Mouse (Mus musculus): Measurements from ENCODE around the gene Gm10570. TPM values are rescaled to one million over a fixed set of nuclear protein-coding genes. Genes with fewer than 3 reads are reported as not detected.
A peak's percentile ranks its signal among the peaks of the same experiment; 100 is the strongest.

The Gm10570 gene
- polyA plus RNA-seq, 1 experiment from 2014 or later: not detected

DNA sequence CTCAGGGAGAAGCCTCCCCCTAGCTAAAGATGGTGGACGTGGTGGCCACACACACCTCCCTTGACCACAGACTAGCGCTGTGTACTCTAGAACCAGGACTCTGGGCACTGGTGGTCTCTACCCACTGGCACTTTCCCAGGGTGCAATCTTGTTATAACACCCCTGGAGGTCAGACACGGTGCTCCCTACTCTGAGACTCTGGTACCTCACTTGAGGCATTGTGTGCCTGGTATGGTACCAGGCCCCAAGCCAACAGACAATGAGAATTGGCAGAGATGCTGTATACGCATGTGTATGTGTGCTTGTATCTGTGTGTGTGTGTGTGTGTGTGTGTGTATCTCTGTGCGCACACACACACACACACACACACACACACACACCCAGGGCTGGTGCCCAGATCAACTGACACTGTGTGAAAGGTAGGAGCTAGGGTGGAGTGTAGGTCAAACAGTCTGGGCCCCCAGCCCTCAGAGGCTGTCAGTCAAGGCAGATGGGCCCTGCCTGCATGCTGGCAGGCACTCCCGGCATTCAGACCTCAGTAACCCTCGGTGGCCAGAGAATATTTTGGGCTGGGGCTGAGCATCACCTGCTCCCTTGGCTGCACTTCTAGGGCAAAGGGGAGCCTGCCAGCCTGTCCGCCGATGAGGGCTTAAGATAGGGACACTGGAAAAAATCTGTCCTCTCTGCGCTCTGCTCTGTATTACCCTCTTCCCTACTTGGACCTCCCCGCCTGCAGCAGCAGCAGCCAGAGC, 9.4 kb downstream of the Gm10570 start:
- Histone ChIP-seq H3K27me3 (ENCODE audit: poor library complexity, severe bottlenecking) (peaks cover 29% of the 10 kb centered on the region), H3K4me1 (peaks cover 16% of the 10 kb centered on the region), H3K4me3 (no peak overlapping the region), H3K27ac (no peak overlapping the region; the same call in 1 of the 2 replicates), H3K36me3 (replicated peaks) (no peaks in the 10 kb centered on the region), H3K9me3 (no peaks in the 10 kb centered on the region)
- WGBS: 80% methylated on average over 11 of the region's 11 CpGs
- DNase-seq (ENCODE audit: extremely low spot score, low spot score): no peak

DNA sequence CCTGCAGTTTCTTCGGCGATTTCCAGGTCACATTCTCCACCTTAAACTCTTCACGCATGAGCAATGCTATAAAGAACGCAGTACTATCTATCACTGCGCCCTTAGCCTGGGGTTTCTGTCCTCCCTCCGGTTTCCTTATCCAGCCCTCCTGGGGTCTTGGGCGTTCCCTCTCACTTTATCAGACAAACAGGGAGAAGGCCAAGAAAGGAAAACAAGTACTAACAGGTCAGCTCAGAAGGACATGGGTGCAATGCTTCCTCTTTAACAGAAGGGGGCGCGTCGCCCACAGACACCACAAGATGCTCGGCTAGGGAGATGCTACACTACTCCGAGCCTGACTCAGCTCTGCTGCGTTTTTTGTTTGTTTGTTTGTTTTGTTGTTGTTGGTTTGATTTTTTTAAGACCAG, 11.3 kb downstream of the Gm10570 start:
- WGBS: 25% methylated on average over 13 of the region's 13 CpGs
- Histone ChIP-seq H3K4me1 (peaks cover 11% of the 10 kb centered on the region), H3K27ac (no peak overlapping the region), H3K36me3 (replicated peaks) (no peaks in the 10 kb centered on the region), H3K27me3 (ENCODE audit: poor library complexity, severe bottlenecking) (peaks cover 23% of the 10 kb centered on the region), H3K4me3 (no peak overlapping the region), H3K9me3 (no peaks in the 10 kb centered on the region)
- peak; percentile 45 for DNase-seq (ENCODE audit: extremely low spot score, low spot score)

DNA sequence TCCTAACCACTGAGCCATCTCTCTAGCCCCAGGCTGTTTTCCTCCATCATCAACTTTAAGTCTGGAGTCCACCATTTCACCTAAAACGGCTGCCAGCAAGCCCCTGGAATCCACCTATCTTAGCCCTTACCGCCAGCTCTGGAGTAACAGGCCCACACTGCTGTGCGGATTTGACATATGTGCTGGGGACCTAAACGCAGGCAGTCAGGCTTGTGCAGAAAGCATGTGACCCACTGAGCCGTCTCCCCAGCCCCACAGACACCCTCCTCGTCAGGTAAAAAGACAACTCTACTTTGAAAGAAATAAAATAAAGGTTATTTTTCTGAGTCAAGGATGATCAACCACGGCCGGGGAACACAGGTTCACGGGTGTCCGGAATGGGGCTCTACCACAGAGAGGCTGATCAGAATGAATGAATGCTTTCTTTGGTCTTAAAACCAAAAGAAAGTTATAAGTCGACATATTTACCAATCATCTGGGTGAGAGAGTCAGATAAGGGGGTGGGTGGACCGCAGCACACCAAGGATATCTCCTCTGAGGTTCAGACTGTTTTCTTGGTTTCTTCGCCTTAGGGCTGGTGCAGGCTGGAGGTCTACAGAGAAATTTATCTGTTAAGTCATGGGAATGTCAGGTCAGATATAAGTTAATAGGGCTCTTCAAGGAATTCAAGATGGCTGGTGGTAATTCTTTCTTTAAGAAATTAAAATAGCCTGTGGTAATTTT, 12.1 kb downstream of the Gm10570 start:
- no peak for DNase-seq (ENCODE audit: extremely low spot score, low spot score)
- Histone ChIP-seq H3K36me3 (replicated peaks) (no peaks in the 10 kb centered on the region), H3K9me3 (no peaks in the 10 kb centered on the region), H3K4me1 (peaks cover 11% of the 10 kb centered on the region), H3K27me3 (ENCODE audit: poor library complexity, severe bottlenecking) (peaks cover 17% of the 10 kb centered on the region; the same call in 1 of the 2 replicates), H3K4me3 (no peak overlapping the region), H3K27ac (peak overlapping the region; percentile 15; the same call in 1 of the 2 replicates)
- WGBS: 85% methylated on average over 13 of the region's 13 CpGs

DNA sequence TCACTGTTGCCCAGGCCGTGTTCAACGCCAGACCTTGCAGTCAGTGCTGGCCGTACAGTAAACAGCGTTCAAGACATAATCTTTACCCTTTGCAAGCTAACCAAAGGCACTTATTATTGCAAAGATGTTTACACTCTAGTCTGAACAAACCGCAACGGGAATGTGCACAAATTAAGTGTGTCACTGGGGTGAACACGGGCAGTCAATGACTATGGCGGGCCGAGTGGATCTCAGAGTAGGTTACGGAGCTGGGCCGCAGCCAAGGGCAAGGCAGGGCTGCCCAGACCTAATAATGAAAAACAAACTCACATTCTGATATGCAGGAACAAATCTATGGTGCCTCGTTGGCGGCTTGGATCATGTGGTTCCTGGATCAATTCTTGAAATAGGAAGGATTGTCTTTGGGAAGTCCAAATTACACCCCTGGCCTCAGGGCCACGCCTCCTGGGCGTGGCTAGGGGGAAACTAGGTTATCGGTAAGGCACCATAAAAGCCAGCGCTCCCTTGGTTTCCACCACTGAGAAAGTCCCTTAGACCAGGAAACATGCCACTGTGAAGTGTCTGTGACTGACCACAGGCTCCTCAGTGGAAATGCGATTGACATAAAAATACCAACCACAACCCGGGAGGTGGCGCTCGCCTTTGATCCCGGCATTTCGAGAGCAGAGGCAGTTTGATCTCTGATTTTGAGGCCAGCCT, 13.3 kb downstream of the Gm10570 start:
- H3K36me3 ChIP-seq (replicated peaks): no peaks in the 10 kb centered on the region
- H3K9me3 ChIP-seq: no peaks in the 10 kb centered on the region
- H3K4me3 ChIP-seq: no peak overlapping the region
- H3K4me1 ChIP-seq: peaks cover 11% of the 10 kb centered on the region
- 61% methylated on average over 23 of the region's 23 CpGs for WGBS
- H3K27ac ChIP-seq: peak overlapping the region; percentile 9; the same call in 1 of the 2 replicates
- DNase-seq (ENCODE audit: extremely low spot score, low spot score): no peak
- peaks cover 10% of the 10 kb centered on the region; the same call in 1 of the 2 replicates for H3K27me3 ChIP-seq (ENCODE audit: poor library complexity, severe bottlenecking)

DNA sequence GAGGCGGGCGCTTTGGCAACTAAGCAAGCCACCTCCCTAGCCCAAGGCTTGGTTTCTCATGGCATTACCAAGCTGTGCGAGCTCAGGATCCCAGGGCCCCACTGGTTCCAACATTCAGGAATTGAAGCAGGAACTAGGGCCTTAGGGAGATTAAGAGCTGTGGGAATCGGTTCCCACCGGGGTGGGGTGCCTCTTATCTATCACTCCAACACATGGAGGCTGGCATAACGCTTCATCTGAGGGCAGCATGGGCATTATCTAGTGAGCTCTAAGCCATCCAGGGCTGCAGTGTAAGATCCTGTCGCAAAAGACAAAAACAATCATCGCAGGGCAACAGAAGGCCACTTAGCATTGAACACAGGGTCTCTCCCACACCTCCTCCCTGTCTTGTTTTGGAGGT, 14.0 kb downstream of the Gm10570 start:
- WGBS: 88% methylated on average over 8 of the region's 8 CpGs
- Histone ChIP-seq H3K27me3 (ENCODE audit: poor library complexity, severe bottlenecking) (peaks cover 9% of the 10 kb centered on the region; the same call in 1 of the 2 replicates), H3K4me1 (peaks cover 10% of the 10 kb centered on the region), H3K27ac (no peak overlapping the region), H3K4me3 (no peak overlapping the region), H3K9me3 (no peaks in the 10 kb centered on the region), H3K36me3 (replicated peaks) (no peaks in the 10 kb centered on the region)
- DNase-seq (ENCODE audit: extremely low spot score, low spot score): no peak

DNA sequence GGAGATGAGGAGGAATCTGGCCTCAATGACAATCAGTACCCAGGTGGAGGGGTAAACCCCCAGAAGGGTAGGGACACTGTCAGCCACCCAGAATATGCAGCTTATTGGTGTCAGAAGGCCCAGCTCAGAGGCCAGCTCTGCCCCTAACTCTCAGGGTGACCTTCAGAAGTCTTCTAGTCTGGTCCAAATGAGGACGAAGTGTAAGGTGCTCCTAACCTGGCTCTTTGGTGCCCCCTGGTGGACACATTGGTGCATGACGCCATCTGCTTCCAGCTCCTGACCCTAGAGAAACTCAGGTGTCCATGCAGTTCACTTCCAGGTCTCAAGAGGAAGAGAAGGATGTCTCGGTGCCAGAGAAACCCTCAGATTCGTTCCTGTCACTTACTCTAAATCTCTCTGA, 16.2 kb downstream of the Gm10570 start:
- 7% methylated on average over 4 of the region's 4 CpGs for whole genome bisulfite sequencing
- peaks cover 7% of the 10 kb centered on the region for H3K4me1 ChIP-seq
- H3K9me3 ChIP-seq: no peaks in the 10 kb centered on the region
- H3K4me3 ChIP-seq: no peak overlapping the region
- H3K27me3 ChIP-seq (ENCODE audit: poor library complexity, severe bottlenecking): peaks cover 10% of the 10 kb centered on the region
- no peak overlapping the region for H3K27ac ChIP-seq
- H3K36me3 ChIP-seq (replicated peaks): no peaks in the 10 kb centered on the region
- DNase-seq (ENCODE audit: extremely low spot score, low spot score): peak; percentile 87

DNA sequence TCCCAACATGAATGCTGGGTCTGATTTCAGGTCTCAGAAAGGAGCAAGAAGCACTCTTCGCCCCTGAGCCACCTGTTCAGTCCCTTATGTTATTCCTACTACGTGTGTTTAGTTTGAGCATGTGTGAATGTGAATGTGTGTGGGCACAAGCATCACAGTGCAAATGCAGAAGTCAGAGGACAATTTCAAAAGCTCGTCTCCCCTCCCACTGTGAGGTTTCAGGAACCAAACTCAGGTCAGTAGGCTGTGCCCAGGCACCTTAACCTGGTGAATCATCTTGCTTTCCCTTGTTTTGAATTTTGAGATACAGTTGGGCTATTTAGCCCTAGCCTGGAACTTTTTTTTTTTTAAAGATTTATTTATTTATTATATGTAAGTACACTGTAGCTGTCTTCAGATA, 18.6 kb downstream of the Gm10570 start:
- H3K9me3 ChIP-seq: no peaks in the 10 kb centered on the region
- H3K27ac ChIP-seq: no peak overlapping the region
- no peaks in the 10 kb centered on the region for H3K4me1 ChIP-seq
- peaks cover 14% of the 10 kb centered on the region for H3K27me3 ChIP-seq (ENCODE audit: poor library complexity, severe bottlenecking)
- DNase-seq (ENCODE audit: extremely low spot score, low spot score): no peak
- whole genome bisulfite sequencing: 77% methylated on average over 3 of the region's 3 CpGs
- no peak overlapping the region for H3K4me3 ChIP-seq
- H3K36me3 ChIP-seq (replicated peaks): no peaks in the 10 kb centered on the region

DNA sequence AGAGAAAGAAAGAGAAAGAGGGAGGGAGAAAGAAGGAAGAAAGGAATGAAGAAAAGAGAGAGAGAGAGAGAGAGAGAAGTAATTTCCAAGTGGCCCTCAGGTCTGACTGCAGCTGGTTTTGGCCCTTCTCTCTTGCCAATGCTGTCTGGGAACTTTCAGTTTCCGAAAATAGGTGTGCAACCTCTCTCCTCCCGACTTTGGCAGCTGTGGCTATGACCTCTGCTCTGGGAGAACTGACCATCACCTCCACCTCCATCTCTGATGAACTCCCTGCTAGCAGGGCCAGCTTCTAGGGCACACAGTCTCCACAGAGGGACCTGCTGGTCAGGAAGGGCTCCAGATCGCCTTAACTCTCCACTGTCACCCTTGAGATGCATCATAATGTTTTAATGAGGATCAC, 21.9 kb downstream of the Gm10570 start:
- WGBS: 59% methylated on average over 3 of the region's 3 CpGs
- H3K4me1 ChIP-seq: no peaks in the 10 kb centered on the region
- peaks cover 24% of the 10 kb centered on the region for H3K27me3 ChIP-seq (ENCODE audit: poor library complexity, severe bottlenecking)
- no peaks in the 10 kb centered on the region for H3K9me3 ChIP-seq
- no peak overlapping the region for H3K27ac ChIP-seq
- no peak for DNase-seq (ENCODE audit: extremely low spot score, low spot score)
- no peaks in the 10 kb centered on the region for H3K36me3 ChIP-seq (replicated peaks)
- no peak overlapping the region for H3K4me3 ChIP-seq

DNA sequence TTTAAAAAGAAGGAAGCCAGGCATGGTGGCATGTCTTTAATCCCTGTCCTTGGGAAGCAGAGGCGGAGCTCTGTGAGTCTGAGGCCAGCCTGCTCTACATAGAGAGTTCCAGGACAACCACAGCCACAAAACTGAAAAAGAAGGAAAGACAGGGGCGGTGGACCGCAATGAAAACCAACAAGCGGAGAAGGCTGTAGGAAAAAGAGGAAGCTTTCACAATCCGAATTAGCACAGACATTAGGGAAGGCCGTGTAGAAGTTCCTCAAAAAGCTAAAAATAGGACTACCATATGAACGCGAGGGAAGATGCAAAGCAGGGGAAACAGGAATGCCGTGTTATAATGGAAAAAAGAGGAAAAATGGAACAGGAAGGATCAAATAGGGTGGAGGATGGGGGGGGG, 24.6 kb downstream of the Gm10570 start:
- H3K4me3 ChIP-seq: no peak overlapping the region
- 87% methylated on average over 9 of the region's 9 CpGs for WGBS
- H3K4me1 ChIP-seq: no peaks in the 10 kb centered on the region
- peaks cover 37% of the 10 kb centered on the region for H3K27me3 ChIP-seq (ENCODE audit: poor library complexity, severe bottlenecking)
- no peaks in the 10 kb centered on the region for H3K36me3 ChIP-seq (replicated peaks)
- H3K9me3 ChIP-seq: no peaks in the 10 kb centered on the region
- H3K27ac ChIP-seq: no peak overlapping the region
- no peak for DNase-seq (ENCODE audit: extremely low spot score, low spot score)

DNA sequence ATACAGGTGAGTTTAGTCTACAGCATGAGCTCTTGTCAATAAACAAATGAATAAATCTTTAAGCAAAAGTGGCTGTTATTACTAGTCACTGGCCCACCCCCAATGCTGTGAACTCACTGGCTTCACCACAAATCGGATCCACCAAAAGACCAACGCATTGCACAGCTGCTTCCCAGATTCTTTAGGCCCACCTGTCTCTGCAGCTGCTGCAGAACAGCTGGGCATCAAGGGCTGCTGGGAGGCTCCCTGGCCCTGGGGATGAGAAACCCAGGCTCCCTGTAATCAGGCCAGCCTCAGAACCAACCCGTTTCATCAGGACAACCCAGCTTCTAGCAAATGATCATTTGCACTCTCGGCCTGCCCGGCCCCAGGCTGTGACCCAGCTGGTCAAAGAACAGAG, 25.6 kb downstream of the Gm10570 start:
- no peak for DNase-seq (ENCODE audit: extremely low spot score, low spot score)
- H3K4me3 ChIP-seq: no peak overlapping the region
- H3K27me3 ChIP-seq (ENCODE audit: poor library complexity, severe bottlenecking): peaks cover 45% of the 10 kb centered on the region
- H3K27ac ChIP-seq: no peak overlapping the region
- no peaks in the 10 kb centered on the region for H3K36me3 ChIP-seq (replicated peaks)
- H3K4me1 ChIP-seq: no peaks in the 10 kb centered on the region
- no peaks in the 10 kb centered on the region for H3K9me3 ChIP-seq
- WGBS: 81% methylated on average over 5 of the region's 5 CpGs

DNA sequence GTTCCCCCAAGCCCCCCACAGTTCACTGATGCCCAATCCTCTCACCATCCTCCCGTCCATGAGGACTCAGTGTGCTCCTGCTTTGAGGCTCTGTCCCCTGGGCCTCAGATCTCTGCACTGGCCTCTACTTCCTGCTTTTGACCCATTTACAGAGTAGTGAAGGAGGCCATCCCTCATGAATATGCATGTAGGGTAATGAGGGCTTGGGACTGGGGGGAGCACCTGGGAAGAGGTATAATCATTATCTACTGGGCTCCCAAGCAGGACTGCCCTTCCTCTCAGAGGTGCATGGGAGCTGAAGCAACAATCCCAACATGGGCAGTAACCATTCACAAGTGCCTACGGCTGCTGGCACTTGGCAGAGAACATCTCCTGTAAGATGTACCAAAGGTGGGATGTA, 29.4 kb downstream of the Gm10570 start, which contains the start of gene Serinc2:
Gene Serinc2, minus strand, starts transcription at position 101 of the 400 bp plus-strand sequence.
- no peak for DNase-seq (ENCODE audit: extremely low spot score, low spot score)
- no peaks in the 10 kb centered on the region for H3K36me3 ChIP-seq (replicated peaks)
- peaks cover 69% of the 10 kb centered on the region for H3K27me3 ChIP-seq (ENCODE audit: poor library complexity, severe bottlenecking)
- 69% methylated on average over 2 of the region's 2 CpGs for WGBS
- H3K4me3 ChIP-seq: no peak within 1 kb of the TSS
- no peaks in the 10 kb centered on the region for H3K9me3 ChIP-seq
- H3K4me1 ChIP-seq: peaks cover 29% of the 10 kb centered on the region
- H3K27ac ChIP-seq: no peak within 1 kb of the TSS

DNA sequence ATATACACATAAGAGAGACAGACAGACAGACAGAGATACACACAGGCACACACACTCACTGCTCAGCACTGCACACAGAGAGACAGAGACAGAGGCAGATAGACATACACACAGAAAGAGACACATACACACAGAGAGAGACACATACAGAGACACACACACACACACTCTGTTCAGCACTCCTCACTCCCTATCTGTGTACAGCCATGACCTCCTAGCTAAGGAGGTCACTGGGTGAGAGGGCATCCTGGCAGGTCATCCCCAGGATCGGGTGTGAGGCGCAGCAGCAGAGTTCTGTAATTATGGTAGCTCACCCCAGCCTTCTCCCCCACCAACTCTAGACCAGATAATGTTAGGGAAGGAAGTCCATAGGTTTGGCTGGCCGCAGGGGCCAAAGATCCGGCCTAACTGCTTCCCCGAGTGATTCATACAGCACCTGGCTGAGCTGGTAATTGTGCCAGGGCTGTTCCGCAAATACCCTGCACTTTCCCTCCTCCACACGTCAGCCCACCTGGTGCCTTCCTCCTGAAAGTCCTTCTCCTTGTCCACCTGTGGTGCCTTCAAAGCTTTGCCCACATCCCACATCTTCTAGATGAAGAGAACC, 31.8 kb downstream of the Gm10570 start:
- H3K4me3 ChIP-seq: no peak overlapping the region
- no peaks in the 10 kb centered on the region for H3K9me3 ChIP-seq
- H3K4me1 ChIP-seq: peaks cover 44% of the 10 kb centered on the region
- no peak for DNase-seq (ENCODE audit: extremely low spot score, low spot score)
- no peaks in the 10 kb centered on the region for H3K36me3 ChIP-seq (replicated peaks)
- 70% methylated on average over 7 of the region's 7 CpGs for WGBS
- H3K27me3 ChIP-seq (ENCODE audit: poor library complexity, severe bottlenecking): peaks cover 83% of the 10 kb centered on the region
- no peak overlapping the region for H3K27ac ChIP-seq
